Mouse (Mus musculus) limb, embryonic 10.5 days (tissue): ENCODE measurements around the gene Serpinb9b. TPM values are rescaled to one million over a fixed set of nuclear protein-coding genes. Genes with fewer than 3 reads are reported as not detected.
"Not testable (repeated sequence)": the region's sequence is repeated elsewhere in the genome, so short reads cannot be mapped to it uniquely, and the experiment has no call there.

Experiments
- DNase-seq: peaks from one replicate; pipeline ENCODE4 v3.0.0-alpha.2; 2017; ENCODE audit warnings: low spot score
- H3K27ac ChIP-seq: fragments of 300-500 bp; sonication (generic); 2 replicates; pipeline ENCODE4 v1.5.1; 2016; ENCODE audit warnings: mild to moderate bottlenecking
- H3K27me3 ChIP-seq: fragments of 300-500 bp; sonication (generic); 2 replicates; pipeline ENCODE4 v1.6.1; 2016; ENCODE audit warnings: low read depth, mild to moderate bottlenecking; ENCODE audit not compliant: poor library complexity, severe bottlenecking
- H3K36me3 ChIP-seq: fragments of 300-500 bp; sonication (generic); 2 replicates; pipeline ENCODE4 v1.6.1; 2016; ENCODE audit warnings: mild to moderate bottlenecking, moderate library complexity
- H3K4me1 ChIP-seq: fragments of 300-500 bp; sonication (generic); 2 replicates; pipeline ENCODE4 v1.6.1; 2016
- H3K4me3 ChIP-seq: fragments of 300-500 bp; sonication (generic); 2 replicates; pipeline ENCODE4 v1.5.1; 2016; ENCODE audit warnings: mild to moderate bottlenecking, moderate library complexity
- H3K9me3 ChIP-seq: fragments of 300-500 bp; sonication (generic); replicated peaks from 2 replicates; pipeline ENCODE4 v1.6.1; 2016; ENCODE audit warnings: mild to moderate bottlenecking
- WGBS: fragments of 180-500 bp; shearing (Covaris S2); methylation state at CpG from one replicate; pipeline ENCODE4 v1.1.7; 2016; 5-methylcytosine and 5-hydroxymethylcytosine counted together
- polyA plus RNA-seq: library from polyadenylated mRNA; unstranded; fragments of >200 nt; fragmentation: Nextera tagmentation; extraction: Ambion mirVana; gene quantifications from 2 replicates; pipeline ENCODE4 v1.2.1, GENCODE M21; 2016

Gene Serpinb9b
- polyA plus RNA-seq, 1 experiment from 2014 or later: not detected

DNA sequence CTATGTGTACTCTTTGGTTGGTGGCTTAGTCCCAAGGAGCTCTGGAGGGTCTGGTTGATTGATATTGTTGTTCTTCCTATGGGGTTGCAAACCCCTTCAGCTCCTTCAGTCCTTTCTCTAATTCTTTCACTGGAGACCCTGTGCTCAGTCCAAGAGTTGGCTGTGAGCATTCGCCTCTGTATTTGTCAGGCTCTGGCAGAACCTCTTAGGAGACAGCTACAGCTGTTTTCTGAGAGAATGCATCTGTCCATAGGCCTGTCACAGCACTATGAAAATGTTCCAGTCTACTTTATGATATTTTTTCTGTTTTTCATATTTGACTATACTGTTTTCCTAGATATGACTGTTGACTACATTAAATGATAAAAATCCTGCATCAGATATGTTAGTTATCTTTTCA is 14.8 kb upstream of the Serpinb9b start:
- Histone ChIP-seq H3K36me3 (no peaks in the 10 kb centered on the region), H3K27ac (no peak overlapping the region), H3K4me1 (no peaks in the 10 kb centered on the region), H3K9me3 (no peaks in the 10 kb centered on the region), H3K4me3 (no peak overlapping the region), H3K27me3 (no peaks in the 10 kb centered on the region)
- WGBS: 79% methylated on average over 1 of the region's 1 CpGs
- no peak for DNase-seq

DNA sequence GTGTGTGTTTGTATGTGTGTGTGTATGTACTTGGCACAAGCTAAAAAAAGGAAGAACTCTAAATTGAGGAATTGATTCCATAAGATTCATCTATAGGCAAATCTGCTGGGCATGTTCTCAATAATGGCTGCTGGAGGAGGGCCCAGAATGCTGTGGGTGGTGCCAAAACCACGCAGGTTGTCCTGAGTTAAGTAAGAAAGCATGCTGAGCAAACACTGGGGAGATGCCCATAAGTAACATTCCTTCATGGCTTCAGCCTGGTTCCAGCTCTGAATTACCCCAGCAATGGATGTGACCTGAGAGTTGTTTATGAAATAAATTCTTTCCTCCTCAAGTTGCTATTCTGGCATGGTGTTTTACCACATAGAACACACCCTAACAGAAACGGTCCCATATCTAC is 13.9 kb upstream of the Serpinb9b start:
- no peak overlapping the region for H3K27ac ChIP-seq
- H3K4me1 ChIP-seq: no peaks in the 10 kb centered on the region
- 86% methylated on average over 2 of the region's 2 CpGs for WGBS
- no peak for DNase-seq
- no peak overlapping the region for H3K4me3 ChIP-seq
- H3K27me3 ChIP-seq: no peaks in the 10 kb centered on the region
- no peaks in the 10 kb centered on the region for H3K9me3 ChIP-seq
- H3K36me3 ChIP-seq: no peaks in the 10 kb centered on the region

DNA sequence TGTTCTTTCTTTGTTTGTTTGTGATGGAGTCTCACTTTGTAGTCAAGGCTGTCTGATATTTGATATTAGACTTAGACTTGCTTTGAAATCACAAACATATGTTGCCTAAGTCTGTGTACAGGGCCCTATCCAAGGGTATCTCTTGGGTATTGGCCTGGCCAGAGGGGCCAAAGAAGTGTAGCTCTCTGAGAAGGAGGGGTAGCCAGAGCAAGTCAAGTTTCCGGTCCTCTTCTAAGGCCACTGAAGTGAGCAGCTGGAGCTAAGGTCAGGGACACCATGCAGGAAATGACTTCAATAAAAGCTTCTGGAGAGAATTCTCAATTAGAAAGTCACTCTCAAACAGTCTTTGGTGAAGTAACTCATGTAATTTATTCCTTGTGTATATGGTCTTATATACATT is 4.8 kb upstream of the Serpinb9b start:
- no peaks in the 10 kb centered on the region for H3K4me1 ChIP-seq
- DNase-seq: no peak
- H3K27me3 ChIP-seq: no peaks in the 10 kb centered on the region
- no peak overlapping the region for H3K27ac ChIP-seq
- H3K4me3 ChIP-seq: no peak overlapping the region
- no peaks in the 10 kb centered on the region for H3K36me3 ChIP-seq
- no peaks in the 10 kb centered on the region for H3K9me3 ChIP-seq
- WGBS: 81% methylated on average over 1 of the region's 1 CpGs

DNA sequence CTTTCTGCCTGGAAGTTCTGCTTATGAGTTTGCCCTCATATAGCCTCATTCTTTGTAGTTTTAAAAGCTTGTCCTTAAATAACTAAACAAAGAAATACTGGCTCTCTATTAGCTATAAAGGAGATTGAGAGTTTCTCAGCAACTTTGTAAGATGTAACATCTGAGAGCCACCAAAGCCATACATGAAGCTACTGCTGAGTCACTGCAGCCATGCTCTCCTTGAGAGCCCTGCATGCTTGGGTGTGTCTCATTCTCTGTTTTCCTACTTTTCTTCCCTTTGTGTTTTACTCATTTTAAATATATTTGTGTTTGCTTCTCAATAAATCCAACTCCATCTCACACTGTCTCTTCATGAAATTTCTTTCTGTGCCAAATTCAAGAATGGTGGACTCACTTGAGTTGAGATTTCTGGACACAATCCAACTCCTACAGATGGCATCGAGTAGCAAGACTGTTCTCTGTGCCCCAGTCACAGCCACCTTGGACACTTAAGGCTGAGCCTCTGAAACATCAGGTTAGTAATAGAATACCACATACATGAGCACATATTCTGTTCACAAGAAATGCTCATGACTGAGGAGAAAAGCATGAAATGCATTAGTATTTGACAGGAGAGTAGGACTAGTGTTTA is 674 bp upstream of the Serpinb9b start:
- H3K36me3 ChIP-seq: no peaks in the 10 kb centered on the region
- H3K9me3 ChIP-seq: no peaks in the 10 kb centered on the region
- no peak for DNase-seq
- 78% methylated on average over 1 of the region's 1 CpGs for WGBS
- no peaks in the 10 kb centered on the region for H3K27me3 ChIP-seq
- H3K4me3 ChIP-seq: no peak overlapping the region
- no peaks in the 10 kb centered on the region for H3K4me1 ChIP-seq
- H3K27ac ChIP-seq: no peak overlapping the region

DNA sequence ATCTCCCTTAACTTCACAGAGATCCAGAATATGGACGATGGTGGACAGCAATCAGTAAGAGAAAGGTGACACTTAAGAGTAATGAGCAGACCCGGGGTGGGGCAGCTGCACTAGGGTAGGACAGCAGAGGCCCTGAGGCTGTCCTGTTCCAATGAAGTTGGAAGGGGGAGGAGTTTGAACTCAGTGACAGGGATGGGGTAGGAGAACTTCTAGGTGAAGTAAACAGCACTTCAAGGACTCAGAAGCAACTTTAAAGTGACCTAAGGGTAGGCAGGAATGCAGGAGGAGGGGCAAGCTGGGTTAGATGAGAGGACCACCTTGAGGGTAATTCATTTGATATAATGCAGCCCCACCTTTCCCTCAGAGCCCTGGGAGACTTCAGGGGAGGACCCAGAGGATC is 930 bp downstream of the Serpinb9b start:
- no peak overlapping the region for H3K27ac ChIP-seq
- 41% methylated on average over 2 of the region's 2 CpGs for WGBS

DNA sequence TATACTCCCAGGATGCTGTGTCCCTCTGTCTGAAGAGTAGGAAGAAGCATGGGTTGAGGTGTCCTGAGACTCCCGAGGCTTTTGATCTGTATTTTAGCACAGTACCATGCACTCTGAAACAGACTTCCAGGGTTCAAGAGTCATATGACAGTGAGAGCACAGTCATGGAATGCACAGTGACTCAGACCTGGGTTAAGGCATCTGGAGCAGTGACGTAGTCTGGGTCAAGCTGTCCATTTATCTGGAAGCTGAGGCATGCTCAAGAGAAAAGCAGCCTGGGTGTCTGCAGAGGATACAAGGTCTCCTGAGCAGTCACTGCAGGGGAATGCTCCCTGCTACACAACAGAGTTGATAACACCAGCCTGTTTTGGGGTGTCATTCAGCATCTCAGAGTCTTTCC is 1.3 kb downstream of the Serpinb9b start:
- Histone ChIP-seq H3K27me3 (no peaks in the 10 kb centered on the region), H3K4me1 (no peaks in the 10 kb centered on the region), H3K4me3 (no peak overlapping the region), H3K9me3 (no peaks in the 10 kb centered on the region), H3K27ac (no peak overlapping the region), H3K36me3 (no peaks in the 10 kb centered on the region)
- 55% methylated on average over 2 of the region's 2 CpGs for WGBS
- no peak for DNase-seq

More for the DNA sequence above, 930 bp downstream of the Serpinb9b start:
- Histone ChIP-seq H3K9me3 (no peaks in the 10 kb centered on the region), H3K4me1 (no peaks in the 10 kb centered on the region), H3K27me3 (no peaks in the 10 kb centered on the region), H3K4me3 (no peak overlapping the region), H3K36me3 (no peaks in the 10 kb centered on the region)
- no peak for DNase-seq

DNA sequence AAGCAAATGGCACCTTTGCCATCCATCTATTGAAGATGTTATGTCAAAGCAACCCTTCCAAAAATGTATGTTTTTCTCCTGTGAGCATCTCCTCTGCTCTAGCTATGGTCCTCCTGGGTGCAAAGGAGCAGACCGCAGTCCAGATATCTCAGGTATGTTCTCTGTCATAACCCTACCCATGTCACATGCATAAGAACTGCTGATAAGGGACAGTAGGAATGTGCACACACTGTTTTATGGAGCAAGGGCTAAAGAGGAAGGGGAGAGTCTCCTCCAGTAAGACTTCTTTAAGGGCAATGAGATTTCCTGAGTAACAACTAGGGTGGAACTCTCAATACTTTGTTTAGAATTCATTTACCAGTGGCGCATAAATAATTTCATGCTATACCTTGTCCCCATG is 2.3 kb downstream of the Serpinb9b start:
- H3K36me3 ChIP-seq, DNase-seq, H3K27me3 ChIP-seq, H3K9me3 ChIP-seq, H3K4me1 ChIP-seq, H3K27ac ChIP-seq, H3K4me3 ChIP-seq: not testable (repeated sequence)
- WGBS: 100% methylated on average over 2 of the region's 2 CpGs

DNA sequence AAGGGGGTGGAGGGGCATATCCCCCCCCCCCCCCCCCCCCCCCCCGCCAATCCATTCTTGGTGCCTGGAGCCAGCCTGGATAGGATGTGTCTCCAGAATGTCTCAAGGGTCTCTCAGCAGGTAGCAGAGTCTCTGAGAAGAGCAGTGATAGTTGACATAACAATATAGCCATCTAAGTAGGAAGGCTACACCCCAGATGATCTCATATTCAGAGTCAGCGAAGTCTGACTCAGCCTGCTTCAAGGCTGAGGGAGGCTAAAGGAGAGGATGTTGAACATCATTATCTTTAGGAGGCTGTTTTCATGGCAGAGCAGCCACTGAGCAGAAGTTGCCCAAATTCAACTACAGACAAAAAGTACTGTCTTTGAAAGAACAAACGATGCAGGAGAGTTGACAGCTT is 3.1 kb downstream of the Serpinb9b start:
- H3K27me3 ChIP-seq: no peaks in the 10 kb centered on the region

DNA sequence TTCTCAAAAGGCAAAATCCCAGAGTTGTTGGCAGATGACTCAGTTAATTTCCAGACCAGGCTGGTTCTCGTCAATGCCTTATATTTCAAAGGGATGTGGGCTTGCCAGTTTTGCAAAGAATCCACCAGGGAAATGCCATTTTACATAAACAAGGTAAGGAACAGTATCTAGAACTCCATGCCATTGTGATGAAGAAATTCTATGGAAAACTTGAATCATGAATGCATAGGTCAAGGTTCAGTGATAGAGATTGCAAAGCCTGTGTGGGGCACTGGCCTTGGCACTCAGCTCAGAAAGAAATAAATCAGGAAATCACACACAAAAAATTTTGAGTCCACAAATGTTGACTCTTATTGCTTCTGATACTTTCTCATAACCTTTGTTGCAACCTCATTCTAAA is 8.3 kb downstream of the Serpinb9b start:
- H3K27me3 ChIP-seq: no peaks in the 10 kb centered on the region
- 85% methylated on average over 1 of the region's 1 CpGs for WGBS
- H3K9me3 ChIP-seq: no peaks in the 10 kb centered on the region
- H3K36me3 ChIP-seq: no peaks in the 10 kb centered on the region
- no peak overlapping the region for H3K4me3 ChIP-seq
- H3K27ac ChIP-seq: no peak overlapping the region
- no peak for DNase-seq
- H3K4me1 ChIP-seq: no peaks in the 10 kb centered on the region

More for the DNA sequence above, 3.1 kb downstream of the Serpinb9b start:
- DNase-seq: no peak
- no peak overlapping the region for H3K27ac ChIP-seq
- WGBS: 71% methylated on average over 3 of the region's 3 CpGs
- no peaks in the 10 kb centered on the region for H3K36me3 ChIP-seq
- H3K4me3 ChIP-seq: no peak overlapping the region
- H3K4me1 ChIP-seq: no peaks in the 10 kb centered on the region
- H3K9me3 ChIP-seq: no peaks in the 10 kb centered on the region

DNA sequence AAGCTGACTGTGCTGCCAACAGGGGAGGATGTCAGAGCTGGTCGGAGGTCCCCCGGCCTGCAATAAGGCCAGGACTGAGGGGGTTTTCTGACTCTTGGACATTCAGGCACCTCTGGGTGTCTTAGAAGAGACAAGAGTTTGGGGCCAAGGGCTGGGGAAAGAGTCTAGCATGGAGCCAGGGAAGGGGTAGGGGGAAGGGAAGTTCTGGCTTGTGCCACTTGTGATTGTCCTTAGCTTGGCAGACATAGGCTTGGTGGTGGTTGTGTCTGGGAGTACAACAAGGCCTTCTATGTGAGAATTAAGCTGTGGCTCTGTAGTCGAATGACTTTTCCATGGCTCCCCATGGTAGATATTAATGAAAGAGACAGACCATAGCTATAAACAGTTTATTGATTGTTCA is 16.3 kb downstream of the Serpinb9b start:
- H3K4me1 ChIP-seq: no peaks in the 10 kb centered on the region
- DNase-seq: no peak
- H3K4me3 ChIP-seq: no peak overlapping the region
- H3K27me3 ChIP-seq: no peaks in the 10 kb centered on the region
- WGBS: 99% methylated on average over 3 of the region's 3 CpGs
- H3K27ac ChIP-seq: no peak overlapping the region
- H3K36me3 ChIP-seq: no peaks in the 10 kb centered on the region
- no peaks in the 10 kb centered on the region for H3K9me3 ChIP-seq

DNA sequence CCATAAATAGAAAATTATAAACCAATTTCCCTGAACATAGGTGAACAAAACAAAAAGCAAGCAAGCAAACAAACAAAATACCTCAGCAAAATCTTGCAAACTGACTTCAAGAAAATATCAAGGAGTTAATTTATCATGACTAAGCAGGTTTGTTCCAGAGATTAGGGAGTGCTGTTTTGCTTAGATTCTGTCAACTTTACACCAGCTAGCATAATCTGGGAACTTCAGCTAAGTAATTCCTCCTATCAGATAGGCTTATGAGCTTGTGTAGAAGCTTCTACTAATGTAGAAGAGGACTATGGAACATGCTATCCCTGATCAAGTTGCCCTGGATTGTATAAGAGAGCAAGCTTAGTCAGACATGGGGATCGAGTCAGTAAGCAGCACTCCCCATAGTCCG is 20.0 kb downstream of the Serpinb9b start:
- no peak overlapping the region for H3K27ac ChIP-seq
- no peaks in the 10 kb centered on the region for H3K4me1 ChIP-seq
- WGBS: 97% methylated on average over 2 of the region's 2 CpGs
- H3K36me3 ChIP-seq: no peaks in the 10 kb centered on the region
- no peak overlapping the region for H3K4me3 ChIP-seq
- no peak for DNase-seq
- no peaks in the 10 kb centered on the region for H3K27me3 ChIP-seq
- no peaks in the 10 kb centered on the region for H3K9me3 ChIP-seq

DNA sequence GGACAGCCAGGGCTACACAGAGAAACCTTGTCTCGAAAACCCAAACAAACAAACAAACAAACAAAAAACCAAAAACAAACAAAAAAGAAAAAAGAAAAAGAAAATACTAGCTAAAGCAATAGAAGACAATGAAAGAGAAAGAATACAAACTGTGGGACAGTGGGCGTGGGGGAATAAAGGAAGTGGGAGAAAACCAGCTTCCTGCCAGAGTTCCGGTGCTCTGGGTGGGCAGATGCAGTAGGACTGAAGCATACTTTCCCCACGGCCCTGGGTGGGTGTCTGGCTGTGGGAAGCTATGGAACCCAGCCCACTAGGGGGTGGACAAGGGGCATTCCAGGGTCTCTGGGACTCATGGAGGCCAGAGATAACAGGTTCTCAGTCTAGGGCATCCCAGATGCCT is 21.0 kb downstream of the Serpinb9b start:
- Histone ChIP-seq H3K27me3 (no peaks in the 10 kb centered on the region), H3K4me1 (no peaks in the 10 kb centered on the region), H3K36me3 (no peaks in the 10 kb centered on the region), H3K27ac (no peak overlapping the region), H3K9me3 (no peaks in the 10 kb centered on the region), H3K4me3 (no peak overlapping the region)
- WGBS: 89% methylated on average over 4 of the region's 4 CpGs
- no peak for DNase-seq

DNA sequence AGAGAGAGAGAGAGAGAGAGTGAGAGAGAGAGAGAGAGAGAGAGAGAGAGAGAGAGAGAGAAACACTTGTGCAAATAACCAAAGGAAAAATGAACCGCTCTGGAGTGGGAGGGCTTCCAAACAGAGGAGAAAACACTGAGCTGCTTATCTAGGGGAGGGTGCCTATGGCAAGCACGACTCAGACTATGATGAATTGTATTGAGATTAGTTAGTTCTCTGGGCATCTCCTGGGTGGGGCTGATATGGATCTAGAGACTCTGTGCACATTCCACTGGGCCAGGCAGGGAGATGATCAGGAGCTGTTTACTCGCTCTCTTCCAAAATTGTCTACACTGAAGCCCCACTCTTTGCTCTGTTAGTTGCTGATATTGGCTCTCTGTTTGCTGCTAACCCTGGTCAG is 24.5 kb downstream of the Serpinb9b start:
- no peak for DNase-seq
- Histone ChIP-seq H3K27me3 (no peaks in the 10 kb centered on the region), H3K27ac (no peak overlapping the region), H3K4me1 (no peaks in the 10 kb centered on the region), H3K36me3 (no peaks in the 10 kb centered on the region), H3K9me3 (no peaks in the 10 kb centered on the region), H3K4me3 (no peak overlapping the region)
- WGBS: 84% methylated on average over 3 of the region's 3 CpGs

DNA sequence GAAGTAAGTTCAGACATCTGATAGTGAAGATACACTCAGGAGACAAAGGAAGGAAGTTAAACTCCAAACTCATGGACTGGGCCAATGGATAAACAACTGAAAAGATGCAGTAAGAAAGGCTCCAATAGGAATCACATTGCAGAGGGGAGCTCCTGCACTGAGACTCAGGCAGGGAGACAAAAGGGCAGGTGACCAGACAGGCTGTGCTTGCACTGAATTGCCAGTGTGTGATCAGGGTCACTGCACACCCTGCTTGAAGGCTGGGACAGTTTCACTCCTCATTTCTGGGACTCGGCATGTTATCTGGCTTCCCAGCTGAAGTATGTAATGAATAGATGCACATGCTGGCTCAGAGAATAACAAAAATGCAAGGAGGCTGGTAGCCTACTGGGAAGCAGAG is 35.8 kb downstream of the Serpinb9b start:
- no peak for DNase-seq
- no peak overlapping the region for H3K4me3 ChIP-seq
- H3K27ac ChIP-seq: no peak overlapping the region
- H3K9me3 ChIP-seq: no peaks in the 10 kb centered on the region
- 88% methylated on average over 1 of the region's 1 CpGs for WGBS
- no peaks in the 10 kb centered on the region for H3K36me3 ChIP-seq
- H3K4me1 ChIP-seq: no peaks in the 10 kb centered on the region
- H3K27me3 ChIP-seq: no peaks in the 10 kb centered on the region
